11 mouse cellular contexts compared by ENCODE assay signal in genomic region chr19:46887811-46888527, GRCm38 (mm10).
DNase-seq lines count a peak whose midpoint lies in the region; ATAC-seq and TF ChIP-seq lines count a peak whose summit lies in the region.
"Had no signal": no experiment of that assay in that cellular context is flagged by ENCODE, and none has a peak within 500 bp of the region (broad histone marks: within the 10 kb centered on the region; RNA-seq: fewer than 3 reads in every experiment).

No protein-coding gene starts in this region.

- TF ChIP-seq POLR2A in cerebellum, adult 2 months (IDR thresholded peaks at IDR 0.05; ENCODE audit: borderline replicate concordance, insufficient read depth, low read length): no peak

- ATAC-seq in G1E (ENCODE audit: extremely low read depth, insufficient number of reproducible peaks, low FRiP score, poor library complexity, severe bottlenecking): peak; percentile 84
- peak; percentile 72 for ATAC-seq in granulocyte monocyte progenitor cell, adult 5-6 weeks (replicated peaks; ENCODE audit: poor library complexity, severe bottlenecking)
- ATAC-seq in neutrophil, adult 5-6 weeks (ENCODE audit: extremely low read depth, insufficient number of reproducible peaks, low FRiP score, poor library complexity, severe bottlenecking): peak; percentile 55; the same call in 1 of the 2 replicates

- H3K27me3 ChIP-seq in G1E (ENCODE audit: insufficient read depth, low read length): no peaks in the 10 kb centered on the region
- H3K27me3 ChIP-seq in cerebellum, adult 2 months (ENCODE audit: control insufficient read depth, insufficient read depth, low read length): no peaks in the 10 kb centered on the region
- H3K27me3 ChIP-seq: neural tube, embryonic 15.5 days had no signal

- H3K27ac ChIP-seq in gastrocnemius, adult 2 months: no peak overlapping the region
- H3K27ac ChIP-seq in cerebellum, adult 2 months (ENCODE audit: insufficient read depth, low read length): no peak overlapping the region
- H3K27ac ChIP-seq: macrophage; neural tube, embryonic 15.5 days had no signal

- H3K36me3 ChIP-seq in G1E (replicated peaks): peaks cover 99% of the 10 kb centered on the region

- DNase-seq in gastrocnemius, adult 2 months: peak; percentile 10
- DNase-seq in gastrocnemius, postnatal 14 days: no peak
- DNase-seq in G1E (ENCODE audit: low spot score) (peak; percentile 30), adipocyte (ENCODE audit: low spot score) (no peak)
- no peak for DNase-seq in cerebellum, adult 2 months
- no peak for DNase-seq in layer of hippocampus, postnatal 36 days
- DNase-seq: kidney, adult 9 months had no signal

- WGBS in cerebellum, adult 2 months: 83% methylated on average over 14 of the region's 14 CpGs

- intact Hi-C loops in gastrocnemius, adult 2 months (cut with DNase I): no loop called here
- intact Hi-C loops in gastrocnemius, postnatal 14 days (cut with DNase I; ENCODE audit: low total_unique reads): no loop called here

- no peaks in the 10 kb centered on the region for H3K9me3 ChIP-seq in G1E (replicated peaks)
- H3K9me3 ChIP-seq: neural tube, embryonic 15.5 days had no signal

- H3K4me1 ChIP-seq in G1E (ENCODE audit: insufficient read depth, low read depth, low read length): peaks cover 30% of the 10 kb centered on the region
- no peaks in the 10 kb centered on the region for H3K4me1 ChIP-seq in cerebellum, adult 2 months (ENCODE audit: control insufficient read depth, insufficient read depth, low read length)
- H3K4me1 ChIP-seq: neural tube, embryonic 15.5 days had no signal

- no peak overlapping the region for H3K4me3 ChIP-seq in gastrocnemius, adult 2 months
- peak overlapping the region; percentile 32; the same call in 1 of the 2 replicates for H3K4me3 ChIP-seq in G1E (ENCODE audit: low read depth, low read length)
- H3K4me3 ChIP-seq in cerebellum, adult 2 months (replicated peaks; ENCODE audit: insufficient read depth, low read depth, low read length): no peak overlapping the region
- H3K4me3 ChIP-seq: neural tube, embryonic 15.5 days had no signal

- no peak for TF ChIP-seq CTCF in gastrocnemius, adult 2 months (IDR thresholded peaks at IDR 0.05)
- TF ChIP-seq CTCF in G1E (IDR thresholded peaks at IDR 0.05; ENCODE audit: low read depth, low read length): no peak
- TF ChIP-seq CTCF in cerebellum, adult 2 months (IDR thresholded peaks at IDR 0.05; ENCODE audit: borderline replicate concordance, insufficient read depth, low read depth, low read length): no peak

Comparison
In these comparisons a context has a peak if more than half of its experiments do, and no peak if none do; other contexts are left out.
1. DNase-seq: peak in gastrocnemius, adult 2 months (single experiment) and G1E (single experiment); none in gastrocnemius, postnatal 14 days (single experiment), adipocyte (single experiment), cerebellum, adult 2 months (0 of 2) and layer of hippocampus, postnatal 36 days (0 of 2).
2. Peak in every context shown above with its lines, with median percentiles within 50 percentile points of each other: ATAC-seq.